Mouse (Mus musculus): ENCODE results near the gene Haus8. TPM values are rescaled to one million over a fixed set of nuclear protein-coding genes. Genes with fewer than 3 reads are reported as not detected.
"Not testable (repeated sequence)": the region's sequence is repeated elsewhere in the genome, so short reads cannot be mapped to it uniquely, and the experiment has no call there.

Haus8 gene
- 13.5 and 18.9 TPM in 2 replicates for polyA plus RNA-seq (2015; fragmentation: Nextera tagmentation; extraction: Ambion mirVana)

DNA sequence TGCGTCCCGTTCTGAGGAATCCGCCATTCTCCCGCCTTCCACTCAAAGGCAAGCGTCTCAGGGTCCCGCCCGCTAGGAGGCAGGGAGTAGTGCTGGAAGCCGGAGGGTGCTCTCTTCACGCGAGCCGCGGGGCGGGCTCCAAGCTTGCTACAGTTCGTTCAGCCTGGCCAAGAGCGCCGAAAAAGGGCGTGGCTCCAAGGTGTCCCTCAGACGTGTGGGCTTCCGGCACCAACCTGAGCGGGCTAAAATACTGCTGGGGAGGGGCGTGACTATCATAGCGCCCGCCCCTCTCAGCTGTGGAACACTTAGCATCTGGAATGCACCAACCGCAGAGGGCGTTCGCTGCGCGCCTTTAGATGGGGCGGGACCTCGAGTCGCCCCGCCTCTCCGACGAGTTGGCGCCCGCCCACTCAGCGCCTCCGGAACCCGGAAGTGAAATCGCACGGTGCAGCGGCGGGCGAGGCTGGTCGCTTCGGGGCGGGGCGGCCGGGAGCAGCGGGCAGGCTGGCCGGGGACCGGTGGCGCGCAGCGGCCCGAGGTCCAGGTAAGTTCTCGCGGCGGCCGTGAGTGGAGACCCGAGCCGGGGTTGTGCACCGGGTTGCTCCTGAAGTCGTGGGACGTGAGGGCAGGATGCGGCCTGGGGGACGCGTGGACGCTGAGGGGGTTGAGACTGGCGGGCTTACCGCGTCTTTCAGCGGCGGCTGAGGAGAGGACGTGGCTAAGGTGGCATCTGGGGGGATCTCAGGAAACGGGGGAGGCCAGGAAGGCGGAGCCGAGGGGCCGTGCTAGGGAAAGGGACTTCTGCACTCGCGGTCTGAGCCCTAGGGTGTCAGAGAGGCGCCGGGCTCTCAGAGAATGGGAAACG is at the start of gene Haus8, which contains the start of gene Myo9b:
Gene Haus8 (minus strand): TSS at position 649 of the 865 bp plus-strand sequence.
Gene Myo9b (plus strand): TSS at position 429 of the 865 bp plus-strand sequence.
- no peaks in the 10 kb centered on the region for H3K27me3 ChIP-seq (replicated peaks; ENCODE audit: insufficient read depth, low read length)
- H3K27ac ChIP-seq (ENCODE audit: low read length) = peak within 1 kb of the TSS; percentile 89
- ATAC-seq = peak; percentile 97
- H3K9ac ChIP-seq (replicated peaks; ENCODE audit: low read depth) = peak within 1 kb of the TSS; percentile 65
- H3K4me3 ChIP-seq (ENCODE audit: low read depth, low read length) = peak within 1 kb of the TSS; percentile 81
- peaks cover 9% of the 10 kb centered on the region for H3K4me1 ChIP-seq (ENCODE audit: insufficient read depth, low read depth, low read length)
- no peaks in the 10 kb centered on the region for H3K36me3 ChIP-seq (ENCODE audit: insufficient read depth, low read length)
- peak; percentile 99 for DNase-seq (ENCODE audit: low spot score)
- peak within 1 kb of the TSS; percentile 79 for H3K4me2 ChIP-seq (replicated peaks; ENCODE audit: low read depth, low read length)
- TF ChIP-seq EP300 (IDR thresholded peaks at IDR 0.05) (no peak), CTCF (IDR thresholded peaks at IDR 0.05) (peak; percentile 79)
- WGBS = under 1% methylated on average over 71 of the region's 84 CpGs
- no peaks in the 10 kb centered on the region for H3K9me3 ChIP-seq (ENCODE audit: low read length)

- H3K27ac ChIP-seq (ENCODE audit: low read length); H3K4me2 ChIP-seq (replicated peaks; ENCODE audit: low read depth, low read length); H3K4me1 ChIP-seq (ENCODE audit: insufficient read depth, low read depth, low read length); H3K9me3 ChIP-seq (ENCODE audit: low read length); ATAC-seq; H3K4me3 ChIP-seq (ENCODE audit: low read depth, low read length); DNase-seq (ENCODE audit: low spot score); H3K9ac ChIP-seq (replicated peaks; ENCODE audit: low read depth); H3K27me3 ChIP-seq (replicated peaks; ENCODE audit: insufficient read depth, low read length): not testable (repeated sequence)
- peaks cover 23% of the 10 kb centered on the region for H3K36me3 ChIP-seq (ENCODE audit: insufficient read depth, low read length)
- 92% methylated on average over 2 of the region's 2 CpGs for WGBS
Observed at GRCm38 (mm10) chr8:71319760-71320159, 47.0 kb upstream of the Haus8 start.

DNA sequence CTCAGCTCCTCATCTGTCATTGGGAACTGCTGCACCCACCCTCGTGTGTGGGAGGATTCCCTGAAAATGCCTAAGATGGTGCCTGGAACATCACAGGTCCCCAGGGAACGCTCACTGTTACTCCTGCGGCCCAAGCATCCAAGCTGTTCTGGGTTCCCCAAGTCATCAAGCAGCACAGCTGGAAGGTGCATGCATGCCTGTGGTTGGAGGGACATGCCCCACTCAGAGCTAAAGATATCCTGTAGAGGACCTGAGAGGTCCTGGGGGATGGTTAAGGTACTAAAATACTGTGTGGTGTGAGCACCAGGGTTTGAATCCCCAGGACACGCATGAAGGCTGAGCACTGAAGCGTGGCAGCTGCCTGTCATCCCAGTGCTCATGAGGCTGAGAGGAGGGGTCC is 45.9 kb upstream of the Haus8 start:
- H3K9ac ChIP-seq (replicated peaks; ENCODE audit: low read depth); H3K4me2 ChIP-seq (replicated peaks; ENCODE audit: low read depth, low read length); H3K9me3 ChIP-seq (ENCODE audit: low read length); H3K4me3 ChIP-seq (ENCODE audit: low read depth, low read length); H3K4me1 ChIP-seq (ENCODE audit: insufficient read depth, low read depth, low read length); H3K27ac ChIP-seq (ENCODE audit: low read length); ATAC-seq; DNase-seq (ENCODE audit: low spot score); H3K27me3 ChIP-seq (replicated peaks; ENCODE audit: insufficient read depth, low read length): not testable (repeated sequence)
- 91% methylated on average over 5 of the region's 5 CpGs for WGBS
- H3K36me3 ChIP-seq (ENCODE audit: insufficient read depth, low read length) = peaks cover 14% of the 10 kb centered on the region; the same call in 1 of the 2 replicates

DNA sequence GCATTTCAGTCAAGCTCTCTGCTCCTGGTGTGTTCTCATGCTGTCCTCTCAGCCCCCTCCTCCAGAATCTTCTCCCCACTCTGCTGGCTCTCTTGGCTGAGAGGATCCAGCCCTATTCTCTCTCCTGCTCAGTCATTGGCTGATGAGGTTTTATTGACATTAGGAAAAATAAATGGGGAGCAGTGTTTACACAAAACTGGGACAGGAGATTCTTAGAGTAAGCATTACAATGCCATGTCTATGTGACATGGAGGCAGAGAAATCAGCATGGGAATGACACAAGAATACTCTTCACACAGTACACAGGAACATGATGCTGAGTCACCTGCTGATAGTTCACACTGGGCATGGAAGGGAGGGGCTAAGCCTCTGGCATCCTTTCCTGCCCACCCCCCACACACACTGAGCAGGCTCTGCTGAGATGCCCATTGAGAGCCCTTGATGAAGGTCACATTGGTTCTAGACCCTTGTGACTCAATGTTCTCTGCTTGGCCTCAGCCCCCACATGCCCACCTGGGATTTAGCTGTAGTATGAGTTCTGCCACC is 43.8 kb upstream of the Haus8 start:
- TF ChIP-seq CTCF (IDR thresholded peaks at IDR 0.05) = no peak
- TF ChIP-seq EP300 (IDR thresholded peaks at IDR 0.05) = no peak
- Histone ChIP-seq H3K9ac (replicated peaks; ENCODE audit: low read depth) (no peak overlapping the region), H3K27me3 (replicated peaks; ENCODE audit: insufficient read depth, low read length) (no peaks in the 10 kb centered on the region), H3K4me2 (replicated peaks; ENCODE audit: low read depth, low read length) (no peak overlapping the region), H3K4me1 (ENCODE audit: insufficient read depth, low read depth, low read length) (no peaks in the 10 kb centered on the region; the same call in 1 of the 2 replicates), H3K4me3 (ENCODE audit: low read depth, low read length) (no peak overlapping the region), H3K9me3 (ENCODE audit: low read length) (no peaks in the 10 kb centered on the region), H3K36me3 (ENCODE audit: insufficient read depth, low read length) (no peaks in the 10 kb centered on the region), H3K27ac (ENCODE audit: low read length) (no peak overlapping the region)
- peak; percentile 32 for ATAC-seq
- no peak for DNase-seq (ENCODE audit: low spot score)

DNA sequence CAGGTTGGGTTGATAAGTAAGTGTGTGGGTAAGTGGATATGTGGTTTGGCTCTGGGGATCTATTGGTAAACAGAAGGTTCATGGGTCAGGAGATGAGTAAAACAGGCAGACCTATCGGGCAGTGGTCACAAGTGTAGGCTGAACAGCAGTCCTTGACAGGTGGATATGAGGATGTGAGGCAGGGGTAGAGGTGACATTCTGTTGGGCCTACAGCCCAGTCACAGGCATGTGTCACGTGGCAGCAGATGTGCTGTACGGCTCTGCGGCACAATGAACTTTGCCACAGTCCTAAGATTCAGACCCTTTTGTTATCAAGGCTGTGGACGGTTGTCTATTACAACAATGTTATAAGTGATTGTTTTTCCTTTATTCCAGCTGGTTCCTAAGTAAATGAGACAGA is 43.2 kb upstream of the Haus8 start:
- H3K36me3 ChIP-seq (ENCODE audit: insufficient read depth, low read length) = no peaks in the 10 kb centered on the region

DNA sequence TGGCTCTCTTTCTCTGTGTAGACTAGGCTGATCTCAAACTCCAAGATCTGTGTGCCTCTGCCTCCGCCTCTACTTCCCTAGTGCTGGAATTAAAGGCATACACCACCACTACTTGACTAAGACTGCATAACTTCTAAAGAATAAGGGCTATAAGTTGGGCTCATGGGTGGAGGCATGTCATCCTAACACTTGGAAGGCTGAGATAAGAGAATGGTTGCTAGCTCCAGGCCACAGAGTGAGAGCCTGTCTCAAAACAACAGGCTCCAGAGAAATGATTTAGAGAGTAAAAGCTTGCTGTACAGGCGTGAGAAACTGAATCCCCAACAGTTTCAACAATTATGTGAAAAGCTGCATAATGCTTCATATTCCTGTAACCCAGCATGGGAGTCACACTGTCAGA is 41.2 kb upstream of the Haus8 start:
- H3K4me1 ChIP-seq (ENCODE audit: insufficient read depth, low read depth, low read length) = no peaks in the 10 kb centered on the region; the same call in 1 of the 2 replicates
- 92% methylated on average over 2 of the region's 2 CpGs for WGBS
- DNase-seq (ENCODE audit: low spot score) (no peak), ATAC-seq (no peak)
- no peaks in the 10 kb centered on the region for H3K36me3 ChIP-seq (ENCODE audit: insufficient read depth, low read length)
- H3K27ac ChIP-seq (ENCODE audit: low read length) = no peak overlapping the region
- TF ChIP-seq EP300 (IDR thresholded peaks at IDR 0.05) (no peak), CTCF (IDR thresholded peaks at IDR 0.05) (no peak)
- no peak overlapping the region for H3K4me3 ChIP-seq (ENCODE audit: low read depth, low read length)
- H3K9me3 ChIP-seq (ENCODE audit: low read length) = no peaks in the 10 kb centered on the region
- H3K9ac ChIP-seq (replicated peaks; ENCODE audit: low read depth) = no peak overlapping the region
- no peaks in the 10 kb centered on the region for H3K27me3 ChIP-seq (replicated peaks; ENCODE audit: insufficient read depth, low read length)
- no peak overlapping the region for H3K4me2 ChIP-seq (replicated peaks; ENCODE audit: low read depth, low read length)

More for the DNA sequence above, 43.2 kb upstream of the Haus8 start:
- Histone ChIP-seq H3K9ac (replicated peaks; ENCODE audit: low read depth) (no peak overlapping the region), H3K27me3 (replicated peaks; ENCODE audit: insufficient read depth, low read length) (no peaks in the 10 kb centered on the region), H3K4me1 (ENCODE audit: insufficient read depth, low read depth, low read length) (no peaks in the 10 kb centered on the region; the same call in 1 of the 2 replicates), H3K27ac (ENCODE audit: low read length) (no peak overlapping the region), H3K4me3 (ENCODE audit: low read depth, low read length) (no peak overlapping the region), H3K9me3 (ENCODE audit: low read length) (no peaks in the 10 kb centered on the region), H3K4me2 (replicated peaks; ENCODE audit: low read depth, low read length) (no peak overlapping the region)
- ATAC-seq (no peak), DNase-seq (ENCODE audit: low spot score) (no peak)
- TF ChIP-seq EP300 (IDR thresholded peaks at IDR 0.05) (no peak), CTCF (IDR thresholded peaks at IDR 0.05) (no peak)
- 81% methylated on average over 5 of the region's 5 CpGs for WGBS
